Mouse (Mus musculus) MEL (cell line): Measurements from ENCODE around the gene Cdan1. TPM values are rescaled to one million over a fixed set of nuclear protein-coding genes. Genes with fewer than 3 reads are reported as not detected.

Experiments used
- DNase-seq: peaks from one replicate; pipeline ENCODE4 v3.0.0; 2011; ENCODE audit warnings: low read depth, low spot score
- H3K27ac ChIP-seq: 2 replicates; pipeline ENCODE4 v1.5.1; 2012; ENCODE audit warnings: low read depth, mild to moderate bottlenecking, control low read depth, low read length, moderate library complexity; ENCODE audit not compliant: control insufficient read depth
- H3K27me3 ChIP-seq, 2 experiments: fragments of 150-350 bp in 1 of 2; sonication (generic) in 1 of 2; 2 replicates each; pipeline ENCODE4 v1.6.1; 2012; ENCODE audit warnings: low read length in 2 of 2, mild to moderate bottlenecking in 2 of 2, improper control_type of control experiment in 1 of 2, moderate library complexity in 1 of 2; ENCODE audit not compliant: insufficient read depth in 2 of 2, control insufficient read depth in 1 of 2
- H3K36me3 ChIP-seq, 2 experiments: 2 replicates each; pipeline ENCODE4 v1.6.1; 2012 to 2014; ENCODE audit warnings: low read length in 2 of 2, improper control_type of control experiment in 1 of 2, inconsistent platforms in 1 of 2, mild to moderate bottlenecking in 1 of 2; ENCODE audit not compliant: insufficient read depth in 2 of 2, control insufficient read depth in 1 of 2
- H3K4me1 ChIP-seq, 2 experiments: fragments of 150-350 bp in 1 of 2; sonication (generic) in 1 of 2; 2 replicates each; pipeline ENCODE4 v1.6.1; 2012; ENCODE audit warnings: low read length in 2 of 2, improper control_type of control experiment in 1 of 2, mild to moderate bottlenecking in 1 of 2; ENCODE audit not compliant: insufficient read depth in 2 of 2, control insufficient read depth in 1 of 2
- H3K4me3 ChIP-seq, 2 experiments: fragments of 150-350 bp in 1 of 2; sonication (generic) in 1 of 2; 2 replicates each; pipeline ENCODE4 v1.5.1; 2012; ENCODE audit warnings: low read depth in 2 of 2, low read length in 2 of 2, mild to moderate bottlenecking in 2 of 2, moderate library complexity in 2 of 2, control low read depth in 1 of 2, improper control_type of control experiment in 1 of 2; ENCODE audit not compliant: control insufficient read depth in 1 of 2, insufficient read depth in 1 of 2
- H3K79me2 ChIP-seq: 2 replicates; pipeline ENCODE4 v1.6.1; 2012; ENCODE audit warnings: mild to moderate bottlenecking, low read length, moderate library complexity; ENCODE audit not compliant: control insufficient read depth, poor library complexity, insufficient read depth
- H3K9ac ChIP-seq: 2 replicates; pipeline ENCODE4 v1.6.1; 2012; ENCODE audit warnings: low read depth, mild to moderate bottlenecking, control low read depth, low read length, moderate library complexity; ENCODE audit not compliant: control insufficient read depth, poor library complexity, severe bottlenecking
- H3K9me3 ChIP-seq: fragments of 150-350 bp; sonication (generic); replicated peaks from 2 replicates; pipeline ENCODE4 v1.6.1; 2012; ENCODE audit warnings: mild to moderate bottlenecking, low read length, improper control_type of control experiment, moderate library complexity; ENCODE audit not compliant: insufficient read depth
- BHLHE40 ChIP-seq: IDR thresholded peaks from 2 replicates; pipeline ENCODE4 v1.6.1; 2012; ENCODE audit warnings: low read depth, mild to moderate bottlenecking, inconsistent platforms, low read length, improper control_type of control experiment, borderline replicate concordance
- CHD1 ChIP-seq: IDR thresholded peaks from 2 replicates; pipeline ENCODE4 v1.6.1; 2012; ENCODE audit warnings: low read depth, mild to moderate bottlenecking, inconsistent platforms, low read length, improper control_type of control experiment
- CHD2 ChIP-seq: IDR thresholded peaks from 2 replicates; pipeline ENCODE4 v1.6.1; 2011; ENCODE audit warnings: low read length, improper control_type of control experiment
- CTCF ChIP-seq, 3 experiments: IDR thresholded peaks in 2 of 3; conservative IDR thresholded peaks in 1 of 3; 2 replicates each; pipeline ENCODE4 v1.5.1; 2011 to 2012; ENCODE audit warnings: low read length in 3 of 3, low read depth in 2 of 3, mild to moderate bottlenecking in 2 of 3, improper control_type of control experiment in 1 of 3, inconsistent platforms in 1 of 3, mixed read lengths in 1 of 3, moderate library complexity in 1 of 3; ENCODE audit not compliant: control insufficient read depth in 1 of 3, insufficient read depth in 1 of 3, poor library complexity in 1 of 3, severe bottlenecking in 1 of 3
- E2F4 ChIP-seq: IDR thresholded peaks from 2 replicates; pipeline ENCODE4 v1.6.1; 2011; ENCODE audit warnings: low read depth, low read length, improper control_type of control experiment, borderline replicate concordance
- ELF1 ChIP-seq: IDR thresholded peaks from 2 replicates; pipeline ENCODE4 v1.6.1; 2014; ENCODE audit warnings: low read depth, mild to moderate bottlenecking, inconsistent platforms, low read length, improper control_type of control experiment, moderate library complexity
- EP300 ChIP-seq, 2 experiments: IDR thresholded peaks; 2 replicates each; pipeline ENCODE4 v1.6.1; 2011; ENCODE audit warnings: improper control_type of control experiment in 2 of 2, low read length in 2 of 2, low read depth in 1 of 2, mild to moderate bottlenecking in 1 of 2
- ETS1 ChIP-seq: IDR thresholded peaks from 2 replicates; pipeline ENCODE4 v1.6.1; 2012; ENCODE audit warnings: low read depth, mild to moderate bottlenecking, inconsistent platforms, low read length, improper control_type of control experiment, moderate library complexity
- GABPA ChIP-seq: IDR thresholded peaks from 2 replicates; pipeline ENCODE4 v1.6.1; 2012; ENCODE audit warnings: low read depth, mild to moderate bottlenecking, inconsistent platforms, low read length, improper control_type of control experiment, moderate library complexity
- GATA1 ChIP-seq: IDR thresholded peaks from 2 replicates; pipeline ENCODE4 v1.6.1; 2011; ENCODE audit warnings: low read depth, low read length, improper control_type of control experiment
- HCFC1 ChIP-seq: IDR thresholded peaks from 2 replicates; pipeline ENCODE4 v1.6.1; 2012; ENCODE audit warnings: low read depth, mild to moderate bottlenecking, inconsistent platforms, low read length, improper control_type of control experiment, moderate library complexity
- JUND ChIP-seq: IDR thresholded peaks from 2 replicates; pipeline ENCODE4 v1.6.1; 2011; ENCODE audit warnings: low read depth, mild to moderate bottlenecking, improper control_type of control experiment, low read length
- KAT2A ChIP-seq: conservative IDR thresholded peaks from 2 replicates; pipeline ENCODE4 v1.6.1; 2012; ENCODE audit warnings: low read depth, low read length, improper control_type of control experiment, inconsistent platforms
- MAFK ChIP-seq: IDR thresholded peaks from 2 replicates; pipeline ENCODE4 v1.6.1; 2011; ENCODE audit warnings: low read depth, mild to moderate bottlenecking, low read length, improper control_type of control experiment, borderline replicate concordance
- MAX ChIP-seq: IDR thresholded peaks from 2 replicates; pipeline ENCODE4 v1.6.1; 2011; ENCODE audit warnings: low read length, improper control_type of control experiment
- MAZ ChIP-seq: IDR thresholded peaks from 2 replicates; pipeline ENCODE4 v1.6.1; 2012; ENCODE audit warnings: low read depth, mild to moderate bottlenecking, inconsistent platforms, low read length, improper control_type of control experiment
- MEF2A ChIP-seq: IDR thresholded peaks from 2 replicates; pipeline ENCODE4 v1.6.1; 2014; ENCODE audit warnings: low read depth, mild to moderate bottlenecking, inconsistent platforms, low read length, improper control_type of control experiment; ENCODE audit not compliant: poor library complexity, insufficient replicate concordance, severe bottlenecking; ENCODE audit errors: extremely low read depth
- MXI1 ChIP-seq: IDR thresholded peaks from 2 replicates; pipeline ENCODE4 v1.6.1; 2011; ENCODE audit warnings: mild to moderate bottlenecking, low read depth, low read length, improper control_type of control experiment
- MYB ChIP-seq: IDR thresholded peaks from 2 replicates; pipeline ENCODE4 v1.6.1; 2011; ENCODE audit warnings: mild to moderate bottlenecking, low read depth, low read length, improper control_type of control experiment
- MYC ChIP-seq: IDR thresholded peaks from 2 replicates; pipeline ENCODE4 v1.6.1; 2011; ENCODE audit warnings: low read depth, mild to moderate bottlenecking, low read length, improper control_type of control experiment, moderate library complexity
- NELFE ChIP-seq: IDR thresholded peaks from 2 replicates; pipeline ENCODE4 v1.6.1; 2011; ENCODE audit warnings: low read depth, low read length, improper control_type of control experiment
- NRF1 ChIP-seq: IDR thresholded peaks from 2 replicates; pipeline ENCODE4 v1.6.1; 2014; ENCODE audit warnings: low read depth, mild to moderate bottlenecking, inconsistent platforms, low read length, improper control_type of control experiment, moderate library complexity; ENCODE audit not compliant: poor library complexity, insufficient read depth, severe bottlenecking
- POLR2A ChIP-seq, 2 experiments: IDR thresholded peaks; 2 replicates each; pipeline ENCODE4 v1.6.1; 2011 to 2012; ENCODE audit warnings: low read length in 2 of 2, mild to moderate bottlenecking in 2 of 2, control low read depth in 1 of 2, improper control_type of control experiment in 1 of 2, low read depth in 1 of 2, moderate library complexity in 1 of 2; ENCODE audit not compliant: control insufficient read depth in 1 of 2, insufficient read depth in 1 of 2, poor library complexity in 1 of 2
- RAD21 ChIP-seq: IDR thresholded peaks from 2 replicates; pipeline ENCODE4 v1.6.1; 2011; ENCODE audit warnings: mild to moderate bottlenecking, low read depth, low read length, improper control_type of control experiment
- RCOR1 ChIP-seq: IDR thresholded peaks from 2 replicates; pipeline ENCODE4 v1.6.1; 2012; ENCODE audit warnings: low read depth, mild to moderate bottlenecking, inconsistent platforms, low read length, improper control_type of control experiment
- SIN3A ChIP-seq: IDR thresholded peaks from 2 replicates; pipeline ENCODE4 v1.6.1; 2012; ENCODE audit warnings: low read length, improper control_type of control experiment, inconsistent platforms
- SMC3 ChIP-seq: IDR thresholded peaks from 2 replicates; pipeline ENCODE4 v1.6.1; 2011; ENCODE audit warnings: low read depth, low read length, improper control_type of control experiment
- TAL1 ChIP-seq: IDR thresholded peaks from 2 replicates; pipeline ENCODE4 v1.6.1; 2012; ENCODE audit warnings: mild to moderate bottlenecking, inconsistent platforms, low read length, moderate library complexity, mixed read lengths
- TBP ChIP-seq: IDR thresholded peaks from 2 replicates; pipeline ENCODE4 v1.8.0; 2011; ENCODE audit warnings: low read depth, low read length, improper control_type of control experiment
- TCF12 ChIP-seq: IDR thresholded peaks from 2 replicates; pipeline ENCODE4 v1.6.1; 2014; ENCODE audit warnings: low read depth, mild to moderate bottlenecking, inconsistent platforms, low read length, improper control_type of control experiment, moderate library complexity
- UBTF ChIP-seq: IDR thresholded peaks from 2 replicates; pipeline ENCODE4 v1.6.1; 2012; ENCODE audit warnings: low read depth, mild to moderate bottlenecking, inconsistent platforms, low read length, improper control_type of control experiment, moderate library complexity, borderline replicate concordance; ENCODE audit not compliant: insufficient read depth
- USF2 ChIP-seq, 2 experiments: IDR thresholded peaks; 2 replicates each; pipeline ENCODE4 v1.6.1; 2011 to 2012; ENCODE audit warnings: improper control_type of control experiment in 2 of 2, low read length in 2 of 2, borderline replicate concordance in 1 of 2, inconsistent platforms in 1 of 2, low read depth in 1 of 2, mild to moderate bottlenecking in 1 of 2; ENCODE audit not compliant: insufficient read depth in 1 of 2
- ZC3H11A ChIP-seq: IDR thresholded peaks from 2 replicates; pipeline ENCODE4 v1.6.1; 2012; ENCODE audit warnings: low read depth, mild to moderate bottlenecking, inconsistent platforms, low read length, improper control_type of control experiment
- ZKSCAN1 ChIP-seq: IDR thresholded peaks from 2 replicates; pipeline ENCODE4 v1.6.1; 2012; ENCODE audit warnings: low read depth, mild to moderate bottlenecking, inconsistent platforms, low read length, improper control_type of control experiment, moderate library complexity
- ZMIZ1 ChIP-seq: IDR thresholded peaks from 2 replicates; pipeline ENCODE4 v1.6.1; 2012; ENCODE audit warnings: low read depth, mild to moderate bottlenecking, inconsistent platforms, low read length, improper control_type of control experiment, moderate library complexity
- ZNF384 ChIP-seq: IDR thresholded peaks from 2 replicates; pipeline ENCODE4 v1.6.1; 2012; ENCODE audit warnings: low read depth, mild to moderate bottlenecking, inconsistent platforms, low read length, improper control_type of control experiment
- polyA plus RNA-seq, 2 experiments: library from polyadenylated mRNA; stranded (reverse) in 1 of 2; unstranded in 1 of 2; fragments of >175 nt in 1 of 2; fragments of >200 nt in 1 of 2; gene quantifications; 2 replicates each; pipeline versions ENCODE4 v1.2.1 to v1.2.4; 2012; ENCODE audit warnings: low replicate concordance in 2 of 2, low read depth in 1 of 2; ENCODE audit not compliant: insufficient read length in 2 of 2, insufficient read depth in 1 of 2, missing spikeins in 1 of 2
- total RNA-seq: library from RNA; depleted of rRNA; stranded (reverse); fragments of 300-350 nt; gene quantifications from 2 replicates; pipeline ENCODE4 v1.2.3, GENCODE M21; 2012

The Cdan1 gene
- total and polyA plus RNA-seq, 3 experiments, result 10.9 to 27.6 TPM; not detected in 1

DNA sequence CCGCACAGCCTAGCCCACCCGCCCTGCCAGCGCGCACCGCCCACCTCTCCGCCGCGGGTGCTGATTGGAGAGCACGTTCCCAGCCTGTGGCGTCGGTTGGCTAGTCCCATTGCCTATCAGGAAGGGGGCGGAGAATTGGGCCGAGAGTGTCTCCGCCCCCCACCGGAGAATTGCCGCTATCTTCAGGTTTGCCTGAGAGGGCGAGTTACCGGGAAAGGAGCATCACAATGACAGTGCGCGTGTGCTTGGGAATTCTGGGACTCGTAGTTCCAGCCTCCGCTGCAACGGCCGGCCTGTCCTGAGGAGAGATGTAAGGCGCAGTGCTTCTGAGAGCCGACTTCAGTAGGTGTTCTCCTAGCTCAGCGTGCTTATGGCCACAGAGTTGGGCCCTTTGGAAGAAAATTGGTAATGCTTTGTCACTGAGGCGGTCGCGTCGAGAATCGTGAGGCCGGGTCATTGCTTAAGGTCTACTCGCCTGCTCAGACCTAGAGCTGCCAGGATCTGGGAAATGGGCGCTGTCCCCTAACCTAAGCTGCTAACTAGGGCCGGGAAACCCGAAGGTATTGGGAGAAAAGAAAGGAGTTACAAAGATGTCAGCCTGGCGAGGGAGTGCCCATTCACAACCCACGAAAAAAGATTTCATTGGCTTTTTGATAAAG lies 625 bp upstream of the Cdan1 start, which contains the start of gene Ttbk2:
TSS of gene Ttbk2 (minus strand) at position 181 of the 659 bp plus-strand sequence.
- Histone ChIP-seq H3K27me3 (no peaks in the 10 kb centered on the region), H3K9ac (peak within 1 kb of the TSS; percentile 80), H3K4me1 (peaks cover 8 to 16% of the 10 kb centered on the region in 2 experiments; a peak in 3 of 4 replicates), H3K27ac (peak within 1 kb of the TSS; percentile 30), H3K36me3 (peaks cover 0 to 7% of the 10 kb centered on the region in 2 experiments; a peak in 2 of 4 replicates), H3K9me3 (no peaks in the 10 kb centered on the region), H3K4me3 (peak within 1 kb of the TSS; percentile 95 to 99), H3K79me2 (peaks cover 5% of the 10 kb centered on the region)
- DNase-seq, result peak; percentile 97
- TF ChIP-seq BHLHE40 (no peak), POLR2A (IDR thresholded peaks at IDR 0.05; ENCODE audit: control insufficient read depth in 1 of 2, insufficient read depth in 1 of 2, low read depth in 1 of 2, low read length in 2 of 2, poor library complexity in 1 of 2) (peak; percentile 44 to 67; a peak in 2 of 4 replicates), UBTF (no peak), ETS1 (0 out of 2 replicates have a peak, but pooled peaks have one; percentile 9), CHD2 (peak; percentile 87), NRF1 (peak; percentile 89), SMC3 (no peak), CTCF (IDR thresholded peaks at IDR 0.05 in 2 of 3, conservative IDR thresholded peaks at IDR 0.05 in 1 of 3; ENCODE audit: control insufficient read depth in 1 of 3, insufficient read depth in 1 of 3, low read depth in 2 of 3, low read length in 3 of 3, poor library complexity in 1 of 3, severe bottlenecking in 1 of 3) (no peak), MYB (peak; percentile 26; the same call in 1 of the 2 replicates), MYC (peak; percentile 61; the same call in 1 of the 2 replicates), MEF2A (no peak), MAX (peak; percentile 14; the same call in 1 of the 2 replicates), RAD21 (no peak), ELF1 (peak; percentile 73; the same call in 1 of the 2 replicates), E2F4 (0 out of 2 replicates have a peak, but pooled peaks have one; percentile 51), ZNF384 (no peak), HCFC1 (peak; percentile 98), RCOR1 (peak; percentile 8; the same call in 1 of the 2 replicates), KAT2A (peak; percentile 88), ZMIZ1 (peak; percentile 31; the same call in 1 of the 2 replicates), TBP (peak; percentile 44; the same call in 1 of the 2 replicates), ZKSCAN1 (no peak), TCF12 (no peak), SIN3A (peak; percentile 74), MXI1 (peak; percentile 69), CHD1 (no peak), USF2 (IDR thresholded peaks at IDR 0.05; ENCODE audit: borderline replicate concordance in 1 of 2, insufficient read depth in 1 of 2, low read depth in 1 of 2, low read length in 2 of 2) (no peak), EP300 (IDR thresholded peaks at IDR 0.05; ENCODE audit: low read depth in 1 of 2, low read length in 2 of 2) (no peak), TAL1 (no peak), NELFE (peak; percentile 49; the same call in 1 of the 2 replicates), GATA1 (no peak), ZC3H11A (no peak), GABPA (no peak), JUND (no peak), MAFK (no peak), MAZ (peak; percentile 83)
